13 mouse cellular contexts compared by ENCODE assay signal in genomic region chr14:60895172-60896000, GRCm38 (mm10).
A peak's percentile ranks its signal among the peaks of the same experiment; 100 is the strongest.
DNase-seq lines count a peak whose midpoint lies in the region; ATAC-seq and TF ChIP-seq lines count a peak whose summit lies in the region.
"Had no signal": no experiment of that assay in that cellular context is flagged by ENCODE, and none has a peak within 500 bp of the region (broad histone marks: within the 10 kb centered on the region; RNA-seq: fewer than 3 reads in every experiment).

No protein-coding gene starts in this region.

- no peaks in the 10 kb centered on the region for H3K9me3 ChIP-seq in intestine, postnatal 0 days (ENCODE audit: control insufficient read depth)
- H3K9me3 ChIP-seq: heart, embryonic 15.5 days; liver, embryonic 13.5 days; midbrain, embryonic 12.5 days had no signal

- H3K4me1 ChIP-seq in intestine, postnatal 0 days (replicated peaks; ENCODE audit: control insufficient read depth, insufficient read depth, low read length): no peaks in the 10 kb centered on the region
- H3K4me1 ChIP-seq: heart, embryonic 15.5 days; liver, embryonic 13.5 days had no signal

- H3K4me2 ChIP-seq in intestine, postnatal 0 days (replicated peaks; ENCODE audit: low read depth): no peak overlapping the region
- H3K4me2 ChIP-seq: heart, embryonic 15.5 days; liver, embryonic 13.5 days; midbrain, embryonic 12.5 days had no signal

- H3K27me3 ChIP-seq in intestine, postnatal 0 days (replicated peaks; ENCODE audit: control insufficient read depth, insufficient read depth, low read length): no peaks in the 10 kb centered on the region
- H3K27me3 ChIP-seq: heart, embryonic 15.5 days; liver, embryonic 13.5 days; midbrain, embryonic 12.5 days had no signal

- no peaks in the 10 kb centered on the region for H3K36me3 ChIP-seq in intestine, postnatal 0 days (ENCODE audit: control insufficient read depth, insufficient read depth)
- H3K36me3 ChIP-seq: heart, embryonic 15.5 days; liver, embryonic 13.5 days; midbrain, embryonic 12.5 days had no signal

- DNase-seq in layer of hippocampus, adult 18-20 months (ENCODE audit: low spot score in 2 of 2): peak; percentile 27 to 58
- DNase-seq in layer of hippocampus, adult 11-12 months (ENCODE audit: low spot score): no peak
- peak; percentile 64 for DNase-seq in brain, adult 2 months (ENCODE audit: low read depth, low spot score)
- peak; percentile 12 to 25 for DNase-seq in left cerebral cortex, adult 8-10 months (ENCODE audit: low spot score in 2 of 2)
- peak; percentile 57 to 61 for DNase-seq in right cerebral cortex, postnatal 10 days (ENCODE audit: low spot score in 2 of 2)
- DNase-seq in heart, adult 11 months: no peak
- DNase-seq: B cell, adult 2 months; kidney, adult 2 months; liver, embryonic 13.5 days had no signal

- no peak overlapping the region for H3K9ac ChIP-seq in intestine, postnatal 0 days (ENCODE audit: low read depth, low read length)
- H3K9ac ChIP-seq: heart, embryonic 15.5 days; liver, embryonic 13.5 days; midbrain, embryonic 12.5 days had no signal

- no peak overlapping the region for H3K27ac ChIP-seq in intestine, postnatal 0 days (ENCODE audit: low read depth, low read length)
- H3K27ac ChIP-seq: heart, embryonic 15.5 days; liver, embryonic 13.5 days; midbrain, embryonic 12.5 days had no signal

- WGBS in intestine, postnatal 0 days: 80% methylated on average over 19 of the region's 19 CpGs

- no peak overlapping the region for H3K4me3 ChIP-seq in intestine, postnatal 0 days (ENCODE audit: low read depth, low read length)
- H3K4me3 ChIP-seq: heart, embryonic 15.5 days; liver, embryonic 13.5 days; midbrain, embryonic 12.5 days had no signal

- no peak for ATAC-seq in megakaryocyte-erythroid progenitor cell, adult 5-6 weeks (replicated peaks; ENCODE audit: low FRiP score, low TSS enrichment, poor library complexity, severe bottlenecking)
- ATAC-seq in intestine, postnatal 0 days: no peak

- no peak for TF ChIP-seq CTCF in intestine, postnatal 0 days (IDR thresholded peaks at IDR 0.05; ENCODE audit: low read depth)

Comparison
In these comparisons a context has a peak if more than half of its experiments do, and no peak if none do; other contexts are left out.
1. DNase-seq: peak in layer of hippocampus, adult 18-20 months (2 of 2), brain, adult 2 months (single experiment), left cerebral cortex, adult 8-10 months (2 of 2) and right cerebral cortex, postnatal 10 days (2 of 2); none in layer of hippocampus, adult 11-12 months (single experiment) and heart, adult 11 months (single experiment).